Mouse (Mus musculus) cerebellum, postnatal 36 days (tissue): Measurements from ENCODE around the gene Dmkn.

Source experiments
- DNase-seq, 2 experiments: peaks; one replicate each; pipeline ENCODE4 v3.0.0; 2021 to 2022; ENCODE audit warnings: mixed read lengths in 2 of 2

Dmkn gene

DNA sequence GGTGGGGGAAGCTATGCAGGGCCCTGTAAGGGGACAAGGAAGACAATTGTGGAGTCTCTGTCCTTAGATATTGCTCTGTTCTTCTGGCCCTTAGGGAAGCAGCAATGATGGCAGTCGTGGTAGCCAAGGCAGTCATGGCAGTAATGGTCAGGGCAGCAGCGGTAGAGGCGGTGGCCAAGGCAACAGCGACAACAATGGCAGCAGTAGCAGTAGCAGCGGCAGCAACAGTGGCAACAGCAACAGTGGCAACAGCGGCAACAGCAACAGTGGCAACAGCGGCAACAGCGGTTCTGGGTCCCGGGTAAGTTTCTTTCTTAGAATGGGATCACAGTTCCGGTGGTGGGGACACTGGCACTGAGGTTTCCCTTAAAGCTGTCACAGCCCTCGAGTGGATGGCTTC is 1.6 kb downstream of the Dmkn start:
- no peak for DNase-seq

DNA sequence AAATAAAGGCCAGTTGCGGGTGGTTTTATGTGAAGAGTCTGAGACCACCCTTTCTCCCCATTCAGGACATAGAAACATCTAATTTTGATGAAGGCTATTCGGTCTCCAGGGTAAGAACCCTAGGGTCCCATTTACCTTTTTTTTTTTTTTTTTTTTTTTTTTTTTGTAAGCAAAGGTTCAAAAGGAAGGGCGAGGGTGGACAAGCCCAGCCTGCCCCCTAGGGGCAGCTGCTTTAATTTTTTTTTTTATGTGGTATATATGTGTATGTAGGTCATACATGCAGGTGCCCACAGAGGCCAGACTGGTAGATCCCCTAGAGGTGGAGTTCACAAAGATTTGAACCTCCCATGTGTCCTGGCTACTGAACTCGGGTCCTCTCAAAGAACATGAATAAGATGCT is 2.9 kb downstream of the Dmkn start:
- DNase-seq, result no peak

DNA sequence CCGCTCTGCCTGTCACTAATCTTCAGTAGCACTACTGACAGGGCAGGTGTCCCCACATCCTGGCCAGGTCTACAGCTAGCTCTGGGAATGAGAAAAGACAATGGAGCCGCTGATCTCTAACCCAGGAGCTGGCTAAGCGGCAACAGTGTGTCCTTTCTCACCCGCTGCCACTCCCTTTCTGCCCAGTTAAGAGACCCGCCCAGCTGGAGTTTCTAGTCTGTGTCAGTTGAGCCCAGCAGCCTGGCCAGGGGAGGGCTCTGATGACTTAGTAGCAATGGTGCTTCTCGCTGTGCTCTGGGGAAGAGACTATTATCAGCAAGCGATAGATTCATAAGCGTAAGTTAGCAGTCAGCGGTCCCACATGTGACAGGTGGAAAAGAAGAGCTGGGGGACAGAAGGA is 5.7 kb downstream of the Dmkn start:
- no peak for DNase-seq

DNA sequence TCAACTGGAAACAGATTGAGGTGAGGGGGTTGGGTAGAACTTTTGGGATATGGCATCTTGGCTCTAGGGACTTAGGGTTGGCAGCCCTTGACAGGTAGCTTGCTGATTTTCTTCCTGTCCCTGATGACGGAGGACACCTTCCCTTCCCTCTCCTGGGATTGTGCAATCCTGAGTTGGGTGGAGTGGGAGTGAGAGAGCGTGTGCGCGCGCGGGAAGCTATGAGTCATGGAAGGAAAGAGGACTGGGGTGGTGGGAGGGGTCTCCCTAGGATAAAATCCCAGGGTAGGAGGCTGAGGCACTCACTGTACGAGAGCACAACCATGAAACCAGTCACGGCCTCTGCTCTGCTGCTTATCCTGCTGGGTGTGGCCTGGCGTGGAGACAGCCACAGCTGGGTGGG is 12.5 kb downstream of the Dmkn start:
- DNase-seq, result no peak

DNA sequence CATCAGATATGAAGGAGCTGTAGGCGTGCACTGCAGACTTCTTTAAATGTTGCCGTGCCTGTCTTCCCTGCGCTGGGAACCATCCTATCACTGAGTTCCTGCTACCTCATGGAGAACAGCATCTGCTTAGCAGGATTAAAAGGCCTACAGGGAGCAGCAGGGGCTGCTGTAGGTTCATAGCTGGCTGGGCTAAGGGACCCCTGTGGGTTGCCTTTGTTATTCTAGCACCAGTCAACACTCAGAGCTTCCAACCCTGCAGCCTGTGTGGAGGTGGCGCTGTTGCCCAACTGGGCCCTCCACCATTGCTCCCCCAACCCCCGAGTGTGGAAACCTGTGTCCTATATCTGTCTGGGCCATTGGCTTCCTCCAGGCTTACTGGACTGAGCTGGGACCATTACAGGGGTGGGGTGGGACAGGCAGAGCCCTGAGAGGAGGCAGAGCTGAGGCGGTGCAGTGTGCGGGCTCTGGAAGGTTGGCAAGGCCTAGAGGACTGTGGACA is 13.6 kb downstream of the Dmkn start:
- DNase-seq, result no peak

DNA sequence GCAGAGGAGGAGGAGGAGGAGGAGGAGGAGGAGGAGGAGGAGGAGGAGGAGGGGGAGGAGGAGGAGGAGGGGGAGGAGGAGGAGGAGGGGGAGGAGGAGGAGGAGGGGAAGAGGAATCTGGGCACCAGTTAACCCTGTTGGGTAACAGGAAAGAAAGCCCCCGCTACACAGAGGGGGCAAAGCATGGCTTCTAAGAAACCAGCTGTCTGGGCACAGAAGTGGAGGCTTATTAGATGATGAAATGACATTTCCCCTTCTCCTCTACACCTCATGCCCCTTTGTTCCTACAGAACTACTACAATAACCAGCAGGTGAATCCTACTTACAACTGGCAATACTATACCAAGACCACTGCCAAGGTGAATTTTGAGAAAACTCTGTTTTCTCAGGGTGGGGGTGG is 14.4 kb downstream of the Dmkn start:
- no peak for DNase-seq

DNA sequence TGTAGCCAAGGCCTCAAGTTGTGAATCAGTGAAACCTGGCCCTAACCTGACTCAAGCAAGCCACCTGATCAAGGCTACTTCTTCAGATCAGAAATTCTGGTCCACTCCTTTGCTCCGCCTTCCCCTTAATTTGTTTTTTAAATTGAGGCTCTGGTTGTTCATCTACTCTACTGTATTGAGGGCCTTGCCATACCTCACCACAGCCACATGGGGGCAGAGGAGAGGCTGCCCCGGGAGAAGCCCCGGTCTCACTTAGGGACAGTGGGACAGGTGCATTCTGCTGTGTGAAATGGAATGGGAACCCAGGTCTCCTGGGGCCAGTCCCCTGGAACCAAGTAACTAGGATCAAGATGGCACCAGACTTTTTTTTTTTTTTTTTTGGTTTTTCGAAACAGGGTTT is 18.2 kb downstream of the Dmkn start:
- DNase-seq, result no peak

DNA sequence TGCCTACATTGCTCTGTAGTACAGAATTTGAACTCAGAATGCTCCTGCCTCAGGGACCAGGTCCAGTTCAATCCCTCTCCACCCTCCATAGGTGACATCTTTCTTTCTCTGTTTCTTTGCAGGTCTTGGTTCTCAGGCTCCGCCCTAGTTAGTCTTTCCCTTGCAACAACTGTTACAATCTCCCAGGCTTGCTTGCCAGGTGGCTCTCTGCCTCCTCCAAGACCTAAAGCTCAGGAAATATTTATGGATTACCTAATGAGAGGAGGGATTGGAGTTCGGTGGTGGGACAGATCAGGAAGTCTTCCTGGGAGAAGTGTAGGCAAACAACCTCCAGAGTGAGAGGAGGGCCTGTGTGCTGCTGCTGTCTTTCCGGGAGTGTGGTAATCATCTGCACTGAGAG is 19.1 kb downstream of the Dmkn start:
- DNase-seq, result no peak

DNA sequence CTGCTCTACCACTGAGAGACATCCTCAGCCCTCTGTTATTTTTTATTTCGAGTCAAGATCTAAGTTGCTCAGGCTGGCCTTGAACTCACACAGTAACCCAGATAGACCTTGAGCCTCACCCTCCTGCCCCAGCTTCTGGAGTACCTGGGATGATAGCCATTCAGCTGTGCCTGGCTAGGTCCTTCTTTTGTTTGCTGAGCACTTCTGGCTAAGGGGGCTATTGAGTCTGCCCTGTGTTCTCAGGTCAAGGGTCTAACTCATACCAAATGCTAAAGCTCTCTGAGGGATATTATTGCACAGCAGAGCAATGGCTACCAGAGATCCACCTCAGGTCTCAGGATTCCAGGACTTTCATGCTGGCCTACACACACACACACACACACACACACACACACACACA is 21.6 kb downstream of the Dmkn start:
- no peak for DNase-seq

DNA sequence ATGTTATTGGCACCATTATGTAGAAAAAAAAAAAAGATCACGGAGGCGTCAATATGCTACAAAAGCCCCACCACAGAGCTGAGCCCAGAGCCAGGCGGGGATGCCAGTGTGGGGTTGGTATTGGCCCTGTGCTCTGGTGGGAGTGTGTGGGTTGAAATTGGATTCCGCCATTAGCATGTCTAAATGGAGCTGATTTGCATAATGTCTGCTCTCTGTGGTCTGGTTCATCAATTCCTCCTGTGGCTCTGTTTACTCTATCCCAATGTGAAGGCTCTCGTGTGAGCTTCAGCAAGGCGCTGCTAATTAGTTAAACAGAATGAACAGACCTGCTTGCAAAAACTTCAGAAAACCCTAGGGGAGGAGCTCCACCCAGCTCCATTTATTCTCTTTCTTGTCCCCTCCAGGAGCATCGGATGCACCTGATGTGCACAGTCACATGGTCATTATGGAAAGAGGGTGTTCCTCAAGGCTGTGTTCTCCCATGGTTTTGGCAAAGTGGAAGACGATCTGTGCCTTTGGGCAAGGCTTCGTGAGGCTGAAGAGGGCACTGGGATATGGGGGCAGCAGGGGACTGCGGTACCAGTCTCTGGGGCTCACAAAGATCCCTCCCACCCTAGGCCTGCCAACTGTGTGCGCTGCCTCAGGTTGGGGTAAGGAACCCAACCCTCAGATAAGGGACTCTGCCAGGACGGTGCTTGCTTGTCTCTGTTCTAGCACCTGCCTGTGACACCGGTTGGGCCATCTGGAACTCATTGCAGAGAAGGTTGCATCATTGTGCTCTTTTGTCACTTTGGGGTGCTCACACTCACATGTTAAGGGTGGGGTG is 22.4 kb downstream of the Dmkn start:
- DNase-seq, result no peak

DNA sequence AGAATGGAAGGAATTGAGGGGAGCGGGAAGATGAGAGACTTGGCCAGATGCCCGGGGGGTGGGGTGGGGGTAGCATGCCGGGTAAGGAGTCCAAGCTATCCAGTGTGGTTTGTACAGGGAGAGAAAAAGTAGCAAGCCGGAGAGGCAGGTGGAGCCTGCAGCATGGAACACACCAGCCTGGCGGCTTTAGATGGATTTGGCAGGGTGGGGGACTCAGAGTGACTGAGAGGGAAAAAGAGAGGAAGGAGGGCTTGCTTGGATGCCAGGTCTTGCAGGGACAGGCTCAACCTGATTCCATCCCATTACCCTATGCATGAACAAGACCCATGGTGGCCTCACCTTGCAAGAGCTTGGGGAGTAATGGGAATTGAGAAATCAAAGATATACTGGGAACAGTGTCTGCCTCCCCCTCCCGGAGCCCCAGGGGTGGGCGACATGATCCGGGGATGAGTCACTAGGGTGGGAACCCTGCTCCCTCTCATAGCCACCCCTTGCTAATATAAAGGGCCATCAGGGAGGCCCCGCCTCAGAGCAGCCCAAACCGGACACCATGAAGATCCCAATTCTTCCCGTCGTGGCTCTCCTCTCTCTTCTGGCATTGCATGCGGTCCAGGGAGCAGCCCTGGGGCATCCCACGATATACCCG is 23.9 kb downstream of the Dmkn start, which contains the start of gene Krtdap:
Krtdap (plus strand) TSS at position 520 of the 646 bp plus-strand sequence.
- DNase-seq, result no peak

DNA sequence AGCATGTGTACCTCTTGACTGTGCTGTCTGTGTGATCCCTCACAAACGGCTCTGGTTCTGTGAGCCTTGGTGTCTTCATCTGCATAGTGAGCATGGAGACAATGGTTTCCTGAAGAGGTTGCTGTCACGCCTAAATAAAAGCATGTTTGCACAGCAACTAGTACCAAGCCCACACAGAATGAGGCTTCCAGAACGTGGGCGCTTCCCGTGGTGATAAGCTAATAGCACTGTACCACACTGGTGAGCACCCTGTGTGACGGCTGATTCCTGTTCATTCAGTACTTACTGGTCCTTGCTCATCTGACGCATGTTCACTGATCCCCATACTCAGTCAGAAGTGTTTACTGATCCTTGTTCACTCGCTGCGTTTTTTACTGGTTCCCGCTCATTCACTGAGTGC is 26.6 kb downstream of the Dmkn start:
- DNase-seq, result no peak

DNA sequence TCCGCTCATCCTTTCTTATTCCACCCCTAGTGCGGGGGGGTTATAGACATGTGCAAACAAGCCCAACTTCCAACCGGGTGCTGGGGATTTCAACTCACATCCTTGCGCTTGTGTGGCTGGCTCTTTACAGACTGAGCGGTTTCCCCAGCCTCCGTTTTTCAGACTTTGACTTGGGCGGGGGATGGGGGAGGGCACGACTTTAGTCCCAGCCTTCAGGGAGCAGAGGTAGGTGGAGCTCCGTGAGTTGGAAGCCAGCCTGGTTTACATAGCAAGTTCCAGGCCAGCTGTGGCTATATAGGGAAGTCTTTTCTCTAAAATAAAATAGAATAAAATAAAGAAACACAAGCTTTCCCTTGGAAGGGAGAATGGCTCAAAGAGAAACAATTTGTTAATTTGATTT is 28.4 kb downstream of the Dmkn start:
- DNase-seq, result no peak

DNA sequence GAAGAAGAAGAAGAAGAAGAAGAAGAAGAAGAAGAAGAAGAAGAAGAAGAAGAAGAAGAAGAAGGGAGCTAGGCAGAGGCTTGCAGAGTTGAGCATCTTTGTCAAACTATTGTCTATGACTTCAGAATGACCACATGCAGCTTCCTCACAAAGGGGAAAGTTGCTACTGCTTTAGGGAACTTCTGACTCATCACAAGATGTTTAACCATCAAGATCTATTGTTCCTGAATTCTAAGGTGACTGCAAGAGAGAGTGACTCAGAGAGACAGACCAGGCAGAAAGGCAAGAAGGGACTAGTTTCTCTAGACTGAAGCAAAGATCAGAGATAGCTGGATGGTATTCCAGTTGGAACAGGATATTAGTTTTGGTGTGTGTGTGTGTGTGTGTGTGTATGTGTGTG is 31.4 kb downstream of the Dmkn start:
- DNase-seq, result no peak

DNA sequence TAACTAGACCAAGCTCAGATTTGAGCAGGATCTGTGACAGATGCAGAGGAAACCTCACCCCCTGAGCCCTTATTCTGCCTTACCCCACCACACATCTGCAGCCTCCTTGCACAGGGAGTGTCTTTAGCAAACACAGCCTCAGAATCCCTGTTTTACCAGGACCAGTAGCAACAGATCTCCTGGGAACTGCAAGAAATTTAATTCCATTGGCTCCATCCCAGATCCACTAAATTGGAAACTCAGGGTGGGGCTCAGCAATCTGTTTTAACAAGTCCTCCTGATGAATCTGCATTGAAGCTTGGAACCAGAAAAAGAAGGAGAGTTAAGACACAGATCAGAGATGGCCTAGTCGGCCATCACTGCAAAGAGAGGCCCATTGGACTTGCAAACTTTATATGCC is 33.2 kb downstream of the Dmkn start:
- DNase-seq, result no peak

DNA sequence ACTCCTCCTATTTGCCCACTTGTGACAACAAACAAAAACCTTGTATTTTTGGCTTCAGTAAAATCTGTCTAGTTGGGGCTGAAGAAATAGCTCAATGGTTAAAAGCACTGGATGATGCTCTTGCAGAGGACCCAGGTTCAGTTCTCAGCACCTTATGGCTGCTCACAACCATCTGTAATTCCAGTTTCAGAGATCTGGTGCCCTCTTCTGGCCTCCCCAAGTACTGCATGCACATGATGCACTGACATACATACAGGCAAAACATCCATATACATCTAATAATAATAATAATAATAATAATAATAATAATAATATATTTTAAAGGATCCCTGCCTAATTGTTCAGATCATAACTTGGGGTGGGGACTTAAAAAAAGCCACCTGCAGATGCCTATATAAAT is 37.1 kb downstream of the Dmkn start:
- DNase-seq, result no peak

DNA sequence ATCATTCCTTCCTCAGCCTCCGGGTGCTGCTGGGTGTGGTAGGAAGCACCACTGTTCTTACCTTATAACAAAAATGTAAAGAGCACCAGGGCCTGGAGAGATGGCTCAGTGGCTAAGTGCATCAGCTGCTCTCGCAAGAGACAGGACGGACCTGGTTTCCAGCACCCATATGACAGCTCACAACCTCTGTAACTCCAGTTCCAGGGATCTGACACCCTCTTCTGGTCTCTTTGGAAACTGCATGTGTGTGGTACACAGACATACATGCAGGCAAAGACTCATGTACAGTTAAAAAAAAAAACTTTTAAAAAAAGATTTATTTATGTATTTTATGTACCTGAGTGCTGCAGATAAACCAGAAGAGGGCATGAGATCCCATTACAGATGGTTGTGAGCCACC is 39.7 kb downstream of the Dmkn start:
- no peak for DNase-seq

DNA sequence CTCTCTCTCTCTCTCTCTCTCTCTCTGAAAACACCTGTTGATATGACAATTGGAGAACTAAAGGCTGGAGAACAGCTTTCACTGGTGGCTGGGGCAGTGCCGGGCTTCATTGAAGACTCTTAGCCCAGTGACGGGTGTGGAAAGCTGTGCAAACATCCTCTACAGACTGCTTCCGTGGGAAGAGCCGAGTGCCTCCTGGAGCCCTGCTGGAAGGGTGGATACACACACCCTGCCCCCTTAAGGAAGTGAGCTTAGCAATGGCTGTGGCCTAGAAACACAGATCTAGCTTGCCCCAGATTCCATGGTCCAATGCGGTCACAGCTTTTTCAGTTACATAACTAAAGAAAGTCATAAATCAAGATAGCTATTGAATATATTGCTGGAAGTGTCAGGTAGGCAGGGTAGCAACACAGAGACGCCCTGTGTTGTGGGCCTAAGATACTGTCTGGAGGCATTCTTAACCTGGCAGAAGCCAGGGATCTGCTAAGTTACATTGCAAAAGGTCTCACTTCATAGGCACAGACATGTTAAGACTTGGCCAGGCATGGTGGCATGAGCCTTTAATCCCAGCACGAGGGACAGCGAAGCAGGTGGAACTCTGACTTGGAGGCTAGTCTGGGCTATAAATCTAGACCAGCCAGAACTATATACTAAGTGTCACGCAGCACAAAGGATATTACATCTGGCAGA is 40.6 kb downstream of the Dmkn start:
- no peak for DNase-seq

DNA sequence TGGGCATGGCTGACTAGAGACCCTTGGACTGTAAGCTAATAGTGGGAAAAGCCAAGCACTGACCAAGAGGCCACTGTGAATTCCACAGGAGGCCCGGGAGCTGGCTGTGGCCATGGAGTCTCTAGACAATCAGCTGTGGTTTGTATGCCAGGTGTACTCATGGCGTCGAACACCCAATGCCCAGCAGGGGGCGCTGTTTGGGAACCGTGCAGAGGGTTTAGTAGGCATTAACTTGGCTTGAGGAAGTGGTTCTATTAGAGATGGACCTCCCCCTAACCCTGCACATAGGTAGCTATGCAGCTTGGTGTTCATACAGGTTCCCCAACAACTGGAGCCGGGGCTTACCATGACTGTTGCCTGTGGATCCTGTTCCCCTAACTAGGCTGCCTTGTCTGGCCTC is 42.4 kb downstream of the Dmkn start:
- DNase-seq, result no peak

DNA sequence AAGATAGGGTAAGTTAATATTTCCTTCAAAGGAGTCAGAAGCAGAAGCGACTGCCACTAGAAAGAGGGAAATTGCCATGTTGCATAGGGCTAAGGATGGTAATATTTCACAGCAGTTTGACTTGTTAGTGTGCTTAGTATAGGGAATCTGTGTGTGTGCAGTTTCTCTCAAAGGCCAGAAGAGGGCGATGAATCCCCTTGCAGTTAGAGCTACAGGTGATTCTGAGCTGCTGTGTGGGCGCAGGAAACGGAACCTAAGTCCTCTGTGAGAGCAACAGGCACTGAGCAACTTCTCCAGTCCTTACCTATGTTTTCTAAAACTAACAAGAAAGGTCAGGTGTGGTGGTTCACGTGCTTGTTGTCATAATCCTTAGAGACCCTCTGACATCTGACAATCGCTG is 46.8 kb downstream of the Dmkn start:
- no peak for DNase-seq

DNA sequence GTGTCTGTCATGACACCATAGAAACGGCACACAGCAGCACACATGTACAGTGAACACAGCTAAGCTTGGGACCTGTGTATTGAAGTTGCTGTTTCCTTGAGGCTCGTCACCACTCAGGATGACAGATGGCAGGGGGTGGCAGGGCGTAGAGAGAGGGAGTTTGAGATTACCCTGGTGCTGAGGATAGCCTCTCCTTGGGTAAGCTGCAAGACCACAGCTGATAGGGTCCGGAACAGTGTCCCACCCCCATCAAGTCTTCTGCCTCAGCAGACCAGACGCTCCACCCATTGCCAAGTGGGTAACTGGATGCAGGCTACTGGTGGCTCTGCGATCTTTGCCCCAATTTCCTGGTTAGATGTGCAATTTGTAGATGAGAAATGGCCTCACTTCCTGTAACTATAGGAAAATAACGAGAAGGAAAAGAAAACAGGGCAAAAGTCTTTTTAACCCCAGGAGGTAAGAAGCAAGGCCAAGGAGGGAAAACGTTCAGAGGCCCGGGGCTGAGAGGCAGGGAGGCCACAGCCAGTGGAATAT is 48.3 kb downstream of the Dmkn start:
- no peak for DNase-seq

DNA sequence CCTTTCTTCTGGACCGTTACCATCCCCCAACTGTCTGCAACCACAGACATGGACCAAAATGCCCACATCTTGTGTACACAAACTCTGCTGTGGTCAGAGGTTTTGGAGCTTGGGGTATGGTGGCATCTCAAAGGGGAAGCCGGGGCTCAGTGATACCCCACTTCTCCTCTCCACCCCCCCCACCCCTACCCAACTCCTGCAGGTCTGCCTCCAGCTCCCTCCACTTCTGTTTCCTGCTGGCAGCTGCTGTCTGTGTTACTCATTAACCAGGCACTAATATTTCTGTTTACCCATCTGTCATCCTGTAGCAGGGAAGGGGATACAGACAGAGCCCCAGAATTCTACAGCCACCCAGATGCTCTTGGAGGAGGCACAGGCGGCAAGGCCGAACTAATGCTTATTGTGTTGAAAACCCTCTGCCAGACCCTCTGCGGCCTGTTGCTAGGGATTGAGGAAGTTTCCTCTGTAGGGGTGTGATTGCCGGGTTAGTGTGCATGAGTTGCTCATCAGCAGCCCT is 48.8 kb downstream of the Dmkn start:
- DNase-seq, result no peak

DNA sequence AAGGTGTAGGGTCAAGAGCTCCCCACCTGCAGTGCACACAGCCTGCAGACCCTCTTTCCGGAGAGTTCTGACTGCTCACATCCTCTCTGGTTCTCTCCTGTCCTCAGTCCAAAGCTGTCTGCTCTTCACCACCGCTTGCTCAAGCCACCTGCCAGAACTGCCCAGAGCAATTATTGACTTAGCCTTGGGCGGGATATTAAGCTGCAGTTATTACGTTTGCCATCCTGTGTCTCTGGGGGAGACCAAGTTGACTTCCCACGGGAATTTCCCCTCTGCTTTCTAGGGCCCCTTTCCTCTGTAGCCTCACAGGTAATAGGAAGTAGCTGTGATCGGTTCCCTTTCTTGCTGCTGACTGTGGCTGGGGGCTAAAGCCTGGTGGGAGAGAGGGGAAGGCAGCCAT is 56.6 kb downstream of the Dmkn start:
- DNase-seq, result no peak
